Mouse (Mus musculus): ENCODE measurements around the gene Hspa4l.
"Not testable (repeated sequence)": the region's sequence is repeated elsewhere in the genome, so short reads cannot be mapped to it uniquely, and the experiment has no call there.

Hspa4l gene

GRCm38 (mm10) chr3:40845521-40845920 lies 101.2 kb downstream of the Hspa4l start:
- DNase-seq = not testable (repeated sequence)

Measured in B cell, adult 2 months (primary cell).